14 mouse cellular contexts compared by ENCODE assay signal in the genomic region with DNA sequence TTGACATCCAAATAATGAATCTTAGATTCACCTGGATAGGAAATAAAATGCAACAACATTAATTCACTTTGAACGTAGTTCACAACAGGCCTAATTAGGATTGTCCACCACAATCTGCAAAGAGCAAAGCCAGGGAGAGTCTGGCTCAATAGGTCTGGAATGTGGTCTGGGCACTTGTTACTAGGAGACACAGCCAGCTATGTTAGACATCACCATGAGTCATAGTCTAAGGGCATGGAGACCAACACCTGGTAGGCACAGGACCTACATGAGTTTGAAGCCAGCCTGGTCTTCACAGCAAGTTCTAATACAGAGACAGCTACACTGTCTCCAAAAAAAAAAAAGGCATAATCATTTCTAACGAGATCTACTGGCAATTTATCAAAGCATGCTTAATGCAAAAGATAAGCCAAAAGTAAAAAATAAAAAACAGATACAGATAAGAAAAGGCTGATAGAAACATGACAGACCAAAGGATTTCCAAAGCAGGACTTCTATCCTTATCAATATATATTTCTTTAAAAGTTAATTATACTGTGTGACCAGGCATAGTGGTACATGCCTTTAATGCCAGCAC.
DNase-seq lines count a peak whose midpoint lies in the region; ATAC-seq and TF ChIP-seq lines count a peak whose summit lies in the region.
"Had no signal": no experiment of that assay in that cellular context is flagged by ENCODE, and none has a peak within 500 bp of the region (broad histone marks: within the 10 kb centered on the region; RNA-seq: fewer than 3 reads in every experiment).

No protein-coding gene starts in this region.

- no peak overlapping the region for H3K4me3 ChIP-seq in kidney, adult 2 months (ENCODE audit: insufficient read depth, low read depth, low read length)
- no peak overlapping the region for H3K4me3 ChIP-seq in intestine, postnatal 0 days (ENCODE audit: low read depth, low read length)
- no peak overlapping the region for H3K4me3 ChIP-seq in myocyte

- no peaks in the 10 kb centered on the region for H3K27me3 ChIP-seq in kidney, adult 2 months (replicated peaks; ENCODE audit: control insufficient read depth, insufficient read depth, low read length)
- H3K27me3 ChIP-seq in intestine, postnatal 0 days (replicated peaks; ENCODE audit: control insufficient read depth, insufficient read depth, low read length) = no peaks in the 10 kb centered on the region
- H3K27me3 ChIP-seq in myocyte (ENCODE audit: control insufficient read depth, insufficient read depth, insufficient read length) = no peaks in the 10 kb centered on the region

- no peak for TF ChIP-seq CTCF in kidney, adult 2 months (conservative IDR thresholded peaks at IDR 0.05; ENCODE audit: insufficient read depth, insufficient read length, low read depth, low read length)
- TF ChIP-seq CTCF in intestine, postnatal 0 days (IDR thresholded peaks at IDR 0.05; ENCODE audit: low read depth) = no peak

- peak; percentile 33 for DNase-seq in kidney, adult 2 months
- DNase-seq in kidney, adult 9 months = no peak
- DNase-seq in MN1 (ENCODE audit: low spot score) = peak; percentile 13
- DNase-seq in cerebellum, postnatal 4 days (ENCODE audit: low spot score in 2 of 2) = no peak
- no peak for DNase-seq in frontal cortex, adult 2 months (ENCODE audit: extremely low spot score in 1 of 2, low spot score in 1 of 2)
- no peak for DNase-seq in thymus, adult 18-20 months
- DNase-seq: adrenal gland, postnatal 10 days; cerebellum, adult 2 months; embryo, embryonic 11 days; layer of hippocampus, adult 9-11 months; spleen, adult 18-20 months had no signal

- H3ac ChIP-seq in myocyte (ENCODE audit: control insufficient read depth, insufficient read length) = no peak overlapping the region

- no peak for TF ChIP-seq POLR2A in kidney, adult 2 months (IDR thresholded peaks at IDR 0.05; ENCODE audit: low read depth, low read length)
- TF ChIP-seq POLR2A in myocyte (IDR thresholded peaks at IDR 0.05; ENCODE audit: insufficient read length, low read depth) = no peak

- peaks cover 10% of the 10 kb centered on the region for H3K79me2 ChIP-seq in myocyte (ENCODE audit: control insufficient read depth, insufficient read depth)

- peaks cover 20% of the 10 kb centered on the region for H3K4me1 ChIP-seq in kidney, adult 2 months (ENCODE audit: control insufficient read depth, insufficient read depth, low read length)
- H3K4me1 ChIP-seq in intestine, postnatal 0 days (replicated peaks; ENCODE audit: control insufficient read depth, insufficient read depth, low read length) = peaks cover 6% of the 10 kb centered on the region; the same call in 1 of the 2 replicates

- H3K27ac ChIP-seq in kidney, adult 2 months (ENCODE audit: insufficient read depth, low read depth, low read length) = no peak overlapping the region
- no peak overlapping the region for H3K27ac ChIP-seq in intestine, postnatal 0 days (ENCODE audit: low read depth, low read length)

- ATAC-seq in intestine, postnatal 0 days = peak; percentile 68; the same call in 1 of the 2 replicates
- ATAC-seq: forebrain, embryonic 14.5 days had no signal

- WGBS in kidney, adult 2 months = 61% methylated on average over 2 of the region's 2 CpGs
- 63% methylated on average over 2 of the region's 2 CpGs for WGBS in intestine, postnatal 0 days

- H3K36me3 ChIP-seq in kidney, adult 2 months (ENCODE audit: control insufficient read depth, insufficient read depth, low read length) = no peaks in the 10 kb centered on the region
- H3K36me3 ChIP-seq in intestine, postnatal 0 days (ENCODE audit: control insufficient read depth, insufficient read depth) = no peaks in the 10 kb centered on the region
- H3K36me3 ChIP-seq in myocyte (ENCODE audit: control insufficient read depth, insufficient read depth) = no peaks in the 10 kb centered on the region

- no peak overlapping the region for H3K4me2 ChIP-seq in intestine, postnatal 0 days (replicated peaks; ENCODE audit: low read depth)
- peak overlapping the region; percentile 7 for H3K4me2 ChIP-seq in myocyte (ENCODE audit: low read depth)

- H3K9ac ChIP-seq in intestine, postnatal 0 days (ENCODE audit: low read depth, low read length) = no peak overlapping the region

- H3K9me3 ChIP-seq in intestine, postnatal 0 days (ENCODE audit: control insufficient read depth) = no peaks in the 10 kb centered on the region

TF ChIP-seq in myocyte, 11 proteins besides CTCF, POLR2A, EP300 and RAD21:
- TF ChIP-seq USF1 (IDR thresholded peaks at IDR 0.05; ENCODE audit: low read depth) = no peak
- TF ChIP-seq REST (IDR thresholded peaks at IDR 0.05; ENCODE audit: insufficient read depth, insufficient read length) = no peak
- TF ChIP-seq SRF (IDR thresholded peaks at IDR 0.05; ENCODE audit: control insufficient read depth, insufficient read length, low read depth) = no peak
- TF ChIP-seq MYOG (IDR thresholded peaks at IDR 0.05; ENCODE audit: control insufficient read depth in 1 of 3, insufficient read depth in 1 of 3, insufficient read length in 2 of 3, low read depth in 2 of 3) = no peak
- peak in 2 of 3 experiments; percentile 17 to 69 for TF ChIP-seq MYOD1 (IDR thresholded peaks at IDR 0.05; ENCODE audit: control insufficient read depth in 1 of 3, insufficient read length in 2 of 3, low read depth in 2 of 3)
- TF ChIP-seq POLR2AphosphoS2 (IDR thresholded peaks at IDR 0.05; ENCODE audit: insufficient read length, low read depth) = no peak
- no peak for TF ChIP-seq TCF3 (IDR thresholded peaks at IDR 0.05; ENCODE audit: insufficient read length, low read depth)
TF ChIP-seq in myocyte: peak in this region for 1.

Comparison
In these comparisons a context has a peak if more than half of its experiments do, and no peak if none do; other contexts are left out.
1. DNase-seq: peak in kidney, adult 2 months (single experiment) and MN1 (single experiment); none in kidney, adult 9 months (single experiment), cerebellum, postnatal 4 days (0 of 2), frontal cortex, adult 2 months (0 of 2) and thymus, adult 18-20 months (0 of 2).